Mouse (Mus musculus) layer of hippocampus, adult 9-10 months (tissue): ENCODE measurements around the gene Wwtr1.

Experiments
- DNase-seq: peaks from one replicate; pipeline ENCODE4 v3.0.0; 2022; ENCODE audit warnings: low spot score

The Wwtr1 gene

DNA sequence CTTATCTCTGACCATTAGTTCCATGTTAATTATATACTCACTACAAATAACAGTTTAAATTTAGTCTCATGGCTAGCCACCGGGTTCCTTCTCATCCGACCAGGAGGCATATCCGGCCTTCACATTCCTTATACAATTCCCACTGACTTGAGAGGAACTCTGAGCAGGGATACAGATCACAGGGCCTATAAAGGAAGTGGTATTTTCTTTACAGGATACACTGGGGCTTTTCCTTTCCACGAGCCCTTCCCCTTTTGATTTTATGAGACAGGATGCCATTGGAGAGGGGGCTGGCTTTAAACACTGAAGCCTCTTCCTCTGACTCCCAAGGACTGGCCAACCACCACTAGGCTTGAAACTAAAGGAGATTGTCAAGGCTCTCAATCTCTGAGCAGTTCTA, 59.6 kb downstream of the Wwtr1 start:
- no peak for DNase-seq

- DNase-seq = no peak
Measured at GRCm38 (mm10) chr3:57515044-57515443, 60.7 kb downstream of the Wwtr1 start.

DNA sequence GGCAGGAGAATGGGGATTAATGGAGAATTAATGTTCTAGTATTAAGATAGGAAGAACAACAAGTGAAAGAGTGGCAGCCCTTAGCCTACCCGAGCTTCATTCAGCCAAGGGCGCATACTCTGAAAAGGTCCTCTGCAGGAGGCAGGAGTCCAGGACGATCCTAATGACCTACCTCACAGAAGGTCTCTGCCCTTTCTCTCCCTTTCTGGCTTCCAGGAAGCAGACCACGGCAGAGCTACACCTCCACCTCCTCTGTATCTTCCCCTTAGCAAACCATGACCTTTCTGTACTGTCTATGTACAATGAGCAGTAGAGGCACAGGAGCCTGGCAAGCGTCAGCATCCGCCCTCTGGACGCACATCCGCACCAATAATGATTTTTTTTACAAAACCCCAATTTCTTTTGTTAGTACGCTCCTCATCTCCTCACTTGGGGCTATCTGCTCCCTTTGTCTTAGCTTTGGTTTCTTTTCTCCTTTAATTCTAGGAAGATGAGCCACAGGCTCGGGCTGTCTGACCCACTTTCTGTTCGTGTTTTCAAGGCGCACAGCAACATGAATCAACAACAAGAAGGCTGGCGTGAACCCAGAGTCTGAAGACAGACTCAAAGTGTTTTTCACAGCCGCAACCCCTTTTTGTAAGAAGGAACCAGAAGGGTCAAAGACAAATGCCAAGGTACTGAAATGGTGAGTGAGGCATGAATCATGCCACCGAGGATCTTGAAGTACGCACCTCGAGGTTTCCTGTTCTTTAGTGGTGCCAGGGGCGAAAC, 63.7 kb downstream of the Wwtr1 start:
- DNase-seq = no peak

DNA sequence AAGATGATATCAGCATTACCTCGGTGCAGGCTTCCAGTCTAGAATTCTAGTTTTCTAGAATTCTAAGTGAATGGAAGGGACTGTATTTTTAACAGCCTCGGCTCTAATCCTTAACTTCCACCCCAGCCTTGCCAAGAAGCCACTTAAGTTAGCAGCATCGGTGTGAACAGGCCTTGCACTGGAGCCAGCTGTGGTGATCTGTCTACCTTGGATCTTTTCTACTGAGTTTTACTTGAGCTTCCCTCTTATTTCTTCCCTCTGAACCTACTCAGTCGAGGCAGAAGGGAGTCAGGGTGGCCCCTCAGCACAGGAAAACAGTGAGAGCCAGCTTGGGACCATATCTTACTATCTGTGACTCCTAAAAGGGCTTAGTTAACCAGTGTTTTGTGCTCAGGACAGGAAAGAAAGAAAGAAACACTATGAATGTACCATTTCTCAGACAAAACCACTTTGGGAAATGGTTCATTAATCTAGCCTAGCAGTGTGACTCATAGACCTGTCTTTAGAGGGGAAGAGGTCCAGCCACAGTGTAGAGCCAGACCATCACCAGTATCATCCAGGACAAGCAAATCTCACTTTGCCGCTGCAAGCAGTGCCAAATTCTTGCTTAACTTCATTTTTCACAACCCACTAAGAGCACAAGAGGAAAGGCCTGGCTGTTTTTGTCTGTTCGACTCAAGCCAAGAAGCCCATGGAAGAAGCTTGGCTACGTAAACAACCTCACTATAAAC, 65.6 kb downstream of the Wwtr1 start:
- no peak for DNase-seq

DNA sequence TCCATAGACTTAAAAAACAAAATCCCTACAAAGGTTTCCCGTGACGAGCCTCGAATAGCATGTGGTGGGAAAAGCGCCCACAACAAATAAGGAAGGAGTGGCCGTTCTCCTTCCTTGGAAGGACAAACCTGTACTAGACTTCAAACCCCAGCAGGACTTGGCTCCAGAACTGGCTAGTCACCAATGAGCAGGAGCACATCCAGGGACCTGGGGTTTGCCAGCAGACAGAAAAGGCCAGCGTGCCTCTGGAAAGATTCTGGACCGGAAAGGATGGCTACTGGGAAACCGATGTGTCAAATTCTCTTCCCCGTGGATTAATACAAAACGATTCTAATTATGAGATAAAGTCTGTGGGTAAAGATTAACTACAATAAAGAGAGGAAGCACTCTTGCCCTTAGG, 69.7 kb downstream of the Wwtr1 start:
- DNase-seq = no peak

GRCm38 (mm10) chr3:57504756-57505155, 71.0 kb downstream of the Wwtr1 start:
- no peak for DNase-seq

DNA sequence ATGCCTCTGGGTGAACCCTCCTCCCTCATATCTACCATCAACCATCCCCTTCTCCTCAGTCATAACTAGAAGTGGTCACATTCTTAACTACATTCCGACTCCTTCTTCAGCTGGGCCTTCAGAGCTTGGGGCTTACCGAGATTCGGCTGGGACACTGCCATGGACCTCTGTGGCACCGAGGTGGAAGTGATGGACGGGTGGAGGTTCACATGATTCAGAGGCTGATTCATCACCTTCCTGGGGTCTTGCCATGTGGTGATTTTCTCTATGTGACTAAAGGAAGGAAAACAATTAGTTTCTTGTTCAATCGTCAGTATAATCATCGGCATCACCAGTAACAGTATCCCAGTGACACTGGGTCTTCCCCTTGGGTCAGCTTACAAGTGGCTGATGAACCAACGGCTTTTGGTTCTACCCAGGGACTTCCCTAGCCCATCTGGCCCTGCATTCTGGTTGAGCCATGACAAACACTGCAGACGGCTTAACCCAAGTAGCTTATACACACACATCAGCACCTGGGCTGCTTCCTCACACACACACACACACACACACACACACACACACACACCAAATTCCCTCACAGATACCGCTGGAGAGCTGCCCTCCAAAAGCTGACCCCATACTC, 74.0 kb downstream of the Wwtr1 start:
- no peak for DNase-seq

- no peak for DNase-seq
Measured at GRCm38 (mm10) chr3:57500846-57501245, 74.9 kb downstream of the Wwtr1 start.

DNA sequence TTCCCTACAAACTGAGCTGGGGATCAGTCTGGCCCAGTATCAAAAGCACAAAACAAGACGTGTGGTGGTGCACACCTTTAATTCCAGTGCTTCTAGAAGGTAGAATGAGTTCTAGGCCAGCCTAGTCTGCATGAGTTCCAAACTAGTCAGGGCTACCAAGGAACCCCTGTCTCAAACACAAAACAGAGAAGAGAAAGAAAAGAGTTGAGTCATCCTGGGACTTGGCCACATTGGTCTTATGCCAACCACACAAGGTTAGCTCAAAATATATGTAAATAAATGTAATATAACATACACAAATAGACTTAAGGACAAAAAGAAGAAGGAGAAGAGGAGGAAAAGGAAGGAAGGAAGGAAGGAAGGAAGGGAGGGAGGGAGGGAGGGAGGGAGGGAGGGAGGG, 77.9 kb downstream of the Wwtr1 start:
- DNase-seq = no peak

DNA sequence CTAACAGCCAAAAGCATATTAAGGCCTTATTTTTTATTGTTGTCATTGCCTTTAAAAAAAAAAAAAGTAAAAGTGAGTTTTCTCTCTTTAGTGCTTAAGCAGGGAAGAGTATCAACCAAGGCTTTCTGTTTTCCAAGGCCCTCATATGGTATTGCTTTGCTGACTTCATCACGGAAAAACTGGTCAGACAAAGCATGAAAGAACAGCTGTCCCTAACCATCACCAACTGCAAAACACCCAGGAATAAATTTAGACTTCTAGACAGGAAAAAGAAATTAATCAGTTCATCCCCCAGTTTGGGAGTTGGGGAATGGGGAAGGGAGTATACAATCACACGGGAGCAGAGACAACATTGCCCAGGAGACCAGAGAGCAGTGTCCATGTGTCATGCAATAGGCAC, 79.3 kb downstream of the Wwtr1 start:
- DNase-seq = no peak

GRCm38 (mm10) chr3:57487455-57488153, 88.1 kb downstream of the Wwtr1 start:
- no peak for DNase-seq

DNA sequence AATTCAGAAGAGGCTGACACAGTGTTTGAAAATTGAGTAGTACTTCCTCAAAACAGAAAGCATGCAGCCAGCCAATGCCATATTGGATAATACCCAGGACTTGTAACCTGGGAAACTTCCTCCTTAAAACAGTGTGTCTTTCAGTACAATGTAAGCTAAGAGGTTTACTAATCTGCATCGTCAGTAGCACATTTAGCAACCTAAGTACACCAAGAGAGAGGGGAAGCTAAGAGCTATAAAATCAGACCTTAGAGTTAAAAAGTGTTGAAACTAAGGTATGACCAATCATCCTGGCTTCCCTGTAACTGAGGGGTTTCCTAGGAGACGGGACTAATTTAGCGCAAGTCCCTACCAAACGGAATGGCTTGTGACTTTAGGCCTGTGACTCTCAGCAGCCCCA, 89.6 kb downstream of the Wwtr1 start:
- no peak for DNase-seq

- no peak for DNase-seq
Measured at GRCm38 (mm10) chr3:57481981-57482380, 93.7 kb downstream of the Wwtr1 start.

GRCm38 (mm10) chr3:57480640-57481039, 95.1 kb downstream of the Wwtr1 start:
- no peak for DNase-seq

DNA sequence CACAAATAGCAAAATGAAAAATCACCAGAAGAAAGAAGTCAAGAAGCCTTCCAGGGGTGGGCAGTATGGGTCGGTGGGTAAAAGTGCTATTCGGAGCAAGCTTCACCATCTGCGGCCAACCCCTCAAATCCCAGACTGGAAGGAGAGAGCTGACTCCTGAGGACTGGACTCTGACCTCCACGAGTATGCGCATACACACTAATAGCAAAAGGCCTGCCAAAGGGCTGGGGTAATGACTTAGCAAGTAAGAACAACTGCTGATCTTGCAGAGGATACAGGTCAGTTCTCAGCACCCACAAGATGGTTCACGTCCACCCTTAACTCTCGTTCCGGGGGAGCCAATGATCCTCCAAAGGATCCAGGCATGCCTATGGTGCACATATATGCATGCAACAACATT, 101.3 kb downstream of the Wwtr1 start:
- DNase-seq = no peak

- no peak for DNase-seq
Measured at GRCm38 (mm10) chr3:57472407-57472806, 103.3 kb downstream of the Wwtr1 start.

DNA sequence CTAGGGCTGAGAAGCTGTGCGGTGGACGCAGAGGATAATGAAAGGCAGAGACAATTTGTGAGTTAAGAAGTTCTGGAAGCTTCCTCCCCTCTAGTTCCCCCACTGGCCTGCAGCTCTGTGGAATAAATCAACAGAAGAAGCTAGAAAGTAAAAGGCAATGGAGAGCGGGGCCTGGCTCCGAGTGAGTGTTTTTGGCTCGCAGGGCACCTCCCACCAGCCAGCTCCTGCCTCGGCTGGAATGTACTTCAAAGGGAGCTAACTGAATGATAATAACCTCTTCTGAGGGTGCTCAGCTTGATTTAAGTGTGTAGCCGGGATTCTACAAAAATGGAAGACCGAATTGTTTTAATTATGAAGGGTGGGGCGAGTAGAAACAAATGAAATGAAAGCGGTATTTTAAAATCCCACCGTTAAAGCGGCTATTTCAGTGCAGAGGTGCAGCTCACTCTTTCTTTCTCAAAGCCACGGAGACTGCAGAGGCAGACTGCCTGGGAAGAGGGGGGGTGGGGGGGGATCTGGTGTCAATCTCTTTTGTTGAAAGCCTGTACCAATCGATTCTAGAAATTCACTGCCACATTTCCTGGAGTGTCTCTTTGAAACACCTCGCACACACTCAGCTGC, 104.6 kb downstream of the Wwtr1 start:
- no peak for DNase-seq

- DNase-seq = no peak
Measured at GRCm38 (mm10) chr3:57470326-57470725, 105.4 kb downstream of the Wwtr1 start.

GRCm38 (mm10) chr3:57469325-57469724, 106.4 kb downstream of the Wwtr1 start:
- DNase-seq = no peak

- DNase-seq = no peak
Measured at GRCm38 (mm10) chr3:57466289-57466688, 109.4 kb downstream of the Wwtr1 start.

GRCm38 (mm10) chr3:57463302-57463701, 112.4 kb downstream of the Wwtr1 start:
- DNase-seq = no peak

DNA sequence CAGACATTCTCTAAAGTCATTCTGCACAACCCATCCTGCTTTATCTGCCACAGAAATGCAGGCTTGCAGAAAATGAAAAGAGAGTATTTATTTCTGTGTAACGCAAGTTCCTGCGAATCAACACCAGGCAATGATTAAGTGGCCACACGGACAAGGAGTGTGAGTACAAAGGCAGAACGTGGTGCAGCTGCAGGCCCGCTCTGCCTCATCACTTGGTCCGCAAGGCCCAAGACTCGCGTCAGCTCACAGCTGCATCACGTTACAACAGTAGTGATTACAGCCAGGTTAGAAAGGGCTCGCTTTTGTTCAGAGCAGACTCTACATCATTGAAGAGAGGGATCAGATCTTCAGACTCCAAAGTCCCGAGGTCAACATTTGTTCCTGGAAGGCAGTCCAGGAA, 117.1 kb downstream of the Wwtr1 start:
- no peak for DNase-seq
